ENCODE assay signal across 19 mouse cellular contexts in the genomic region with DNA sequence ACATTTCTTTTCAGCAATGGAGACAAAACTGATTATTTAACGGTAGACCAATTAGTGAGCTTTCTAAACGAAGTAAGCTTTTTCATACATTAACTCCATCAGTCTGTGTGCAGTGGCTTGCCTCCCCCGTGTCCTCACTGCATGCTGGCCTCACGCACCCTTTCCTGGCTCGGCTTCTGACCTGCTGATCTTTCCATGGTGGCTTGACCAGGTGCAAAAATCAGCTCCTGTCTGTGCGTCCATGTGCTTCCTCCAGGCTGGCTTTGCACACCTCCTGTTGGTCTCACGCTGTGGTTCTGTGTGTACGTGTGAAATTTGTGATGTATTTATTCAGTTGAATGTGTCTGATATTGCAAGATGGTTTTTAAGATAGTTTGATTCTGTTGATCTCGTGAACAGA.
DNase-seq lines count a peak whose midpoint lies in the region; ATAC-seq and TF ChIP-seq lines count a peak whose summit lies in the region.
"Had no signal": no experiment of that assay in that cellular context is flagged by ENCODE, and none has a peak within 500 bp of the region (broad histone marks: within the 10 kb centered on the region; RNA-seq: fewer than 3 reads in every experiment).

No protein-coding gene starts in this region.

- 52% methylated on average over 9 of the region's 9 CpGs for WGBS in heart, embryonic 11.5 days (ENCODE audit: insufficient replicate concordance)
- WGBS in cerebellum, adult 2 months = 20% methylated on average over 9 of the region's 9 CpGs

- ATAC-seq in heart, embryonic 11.5 days (replicated peaks; ENCODE audit: insufficient number of reproducible peaks, low FRiP score, low TSS enrichment) = no peak
- ATAC-seq: forebrain, embryonic 16.5 days; hindbrain, embryonic 16.5 days; inflammation-experienced regulatory T-cells, adult 6 months; intestine, postnatal 0 days had no signal

- no peak overlapping the region for H3K9ac ChIP-seq in heart, embryonic 11.5 days (ENCODE audit: low read depth, low read length)
- H3K9ac ChIP-seq: embryonic facial prominence, embryonic 12.5 days; heart, embryonic 13.5 days; hindbrain, embryonic 12.5 days had no signal

- no peak overlapping the region for H3K4me2 ChIP-seq in heart, embryonic 11.5 days
- H3K4me2 ChIP-seq: embryonic facial prominence, embryonic 12.5 days; heart, embryonic 13.5 days; hindbrain, embryonic 12.5 days had no signal

- H3K27ac ChIP-seq in heart, embryonic 11.5 days (ENCODE audit: low read depth, low read length) = no peak overlapping the region
- H3K27ac ChIP-seq in cerebellum, adult 2 months (ENCODE audit: insufficient read depth, low read length) = no peak overlapping the region
- H3K27ac ChIP-seq: embryonic facial prominence, embryonic 12.5 days; heart, embryonic 13.5 days; hindbrain, embryonic 12.5 days had no signal

- no peaks in the 10 kb centered on the region for H3K36me3 ChIP-seq in heart, embryonic 11.5 days (ENCODE audit: control insufficient read depth, insufficient read depth, low read length)
- H3K36me3 ChIP-seq: embryonic facial prominence, embryonic 12.5 days; hindbrain, embryonic 12.5 days had no signal

- no peaks in the 10 kb centered on the region for H3K27me3 ChIP-seq in heart, embryonic 11.5 days (ENCODE audit: control insufficient read depth, insufficient read depth, low read length)
- H3K27me3 ChIP-seq in cerebellum, adult 2 months (ENCODE audit: control insufficient read depth, insufficient read depth, low read length) = no peaks in the 10 kb centered on the region
- H3K27me3 ChIP-seq: embryonic facial prominence, embryonic 12.5 days; heart, embryonic 13.5 days; hindbrain, embryonic 12.5 days had no signal

- TF ChIP-seq CTCF in cerebellum, adult 2 months (IDR thresholded peaks at IDR 0.05; ENCODE audit: borderline replicate concordance, insufficient read depth, low read depth, low read length) = no peak

- TF ChIP-seq POLR2A in cerebellum, adult 2 months (IDR thresholded peaks at IDR 0.05; ENCODE audit: borderline replicate concordance, insufficient read depth, low read length) = no peak

- H3K4me3 ChIP-seq in heart, embryonic 11.5 days (ENCODE audit: low read depth, low read length) = no peak overlapping the region
- H3K4me3 ChIP-seq in cerebellum, adult 2 months (replicated peaks; ENCODE audit: insufficient read depth, low read depth, low read length) = no peak overlapping the region
- H3K4me3 ChIP-seq: embryonic facial prominence, embryonic 12.5 days; heart, embryonic 13.5 days; hindbrain, embryonic 12.5 days had no signal

- H3K4me1 ChIP-seq in heart, embryonic 11.5 days (ENCODE audit: control insufficient read depth, insufficient read depth, low read length) = peaks cover 7% of the 10 kb centered on the region; the same call in 1 of the 2 replicates
- H3K4me1 ChIP-seq in cerebellum, adult 2 months (ENCODE audit: control insufficient read depth, insufficient read depth, low read length) = peaks cover 18% of the 10 kb centered on the region
- H3K4me1 ChIP-seq: embryonic facial prominence, embryonic 12.5 days; hindbrain, embryonic 12.5 days had no signal

- no peaks in the 10 kb centered on the region for H3K9me3 ChIP-seq in heart, embryonic 11.5 days (replicated peaks; ENCODE audit: control insufficient read depth, low read length)
- H3K9me3 ChIP-seq: embryonic facial prominence, embryonic 12.5 days; heart, embryonic 13.5 days; hindbrain, embryonic 12.5 days had no signal

- DNase-seq in heart, adult 11 months = peak; percentile 82
- peak; percentile 66 to 79 for DNase-seq in cerebellum, adult 2 months
- peak; percentile 66 to 67 for DNase-seq in cerebellum, postnatal 25 days
- DNase-seq in gastrocnemius, postnatal 4 days (ENCODE audit: low spot score in 2 of 2) = no peak
- DNase-seq in MN1 (ENCODE audit: low spot score) = no peak
- DNase-seq: adrenal gland, adult 8-10 months; adrenal gland, postnatal 36 days; embryo, embryonic 11 days; gastrocnemius, postnatal 10 days; heart, postnatal 36 days; kidney, adult 8-10 months had no signal

Comparison
In these comparisons a context has a peak if more than half of its experiments do, and no peak if none do; other contexts are left out.
1. DNase-seq: peak in heart, adult 11 months (single experiment), cerebellum, adult 2 months (2 of 2) and cerebellum, postnatal 25 days (2 of 2); none in gastrocnemius, postnatal 4 days (0 of 2) and MN1 (single experiment).